Mouse (Mus musculus) ES-E14 (cell line): ENCODE results near the gene Pdgfa. TPM values are rescaled to one million over a fixed set of nuclear protein-coding genes. Genes with fewer than 3 reads are reported as not detected.

Experiments
- DNase-seq: peaks from one replicate; pipeline ENCODE4 v3.0.0-alpha.2; 2013; ENCODE audit warnings: low read depth, low spot score
- H3K27ac ChIP-seq: 2 replicates; pipeline ENCODE4 v1.5.1; 2012; ENCODE audit warnings: low read depth, mild to moderate bottlenecking, low read length, moderate library complexity, mixed read lengths; ENCODE audit not compliant: poor library complexity, insufficient read depth, severe bottlenecking
- H3K36me3 ChIP-seq: 2 replicates; pipeline ENCODE4 v1.6.1; 2012; ENCODE audit warnings: mild to moderate bottlenecking, low read length, moderate library complexity, mixed read lengths; ENCODE audit not compliant: control insufficient read depth, poor library complexity, insufficient read depth, severe bottlenecking
- H3K4me1 ChIP-seq, 2 experiments: fragments of 150-350 bp in 1 of 2; sonication (generic) in 1 of 2; 2 replicates each; pipeline ENCODE4 v1.6.1; 2012; ENCODE audit warnings: low read length in 2 of 2, mild to moderate bottlenecking in 1 of 2, mixed read lengths in 1 of 2; ENCODE audit not compliant: control insufficient read depth in 2 of 2, insufficient read depth in 2 of 2, poor library complexity in 1 of 2
- H3K4me3 ChIP-seq, 2 experiments: fragments of 150-350 bp in 1 of 2; sonication (generic) in 1 of 2; 2 replicates each; pipeline ENCODE4 v1.5.1; 2012; ENCODE audit warnings: low read length in 2 of 2, low read depth in 1 of 2, mild to moderate bottlenecking in 1 of 2, mixed read lengths in 1 of 2; ENCODE audit not compliant: insufficient read depth in 1 of 2, poor library complexity in 1 of 2, severe bottlenecking in 1 of 2
- H3K9ac ChIP-seq: 2 replicates; pipeline ENCODE4 v1.6.1; 2012; ENCODE audit warnings: low read depth, mild to moderate bottlenecking, low read length, mixed read lengths; ENCODE audit not compliant: poor library complexity, insufficient read depth, severe bottlenecking
- H3K9me3 ChIP-seq: fragments of 150-350 bp; sonication (generic); 2 replicates; pipeline ENCODE4 v1.6.1; 2012; ENCODE audit warnings: low read depth, mild to moderate bottlenecking, low read length; ENCODE audit not compliant: control insufficient read depth, insufficient read depth
- CHD2 ChIP-seq: IDR thresholded peaks from 2 replicates; pipeline ENCODE4 v1.6.1; 2014; ENCODE audit warnings: mild to moderate bottlenecking, low read depth, low read length, inconsistent platforms
- HCFC1 ChIP-seq: IDR thresholded peaks from 2 replicates; pipeline ENCODE4 v1.6.1; 2012; ENCODE audit warnings: low read length, inconsistent platforms, borderline replicate concordance; ENCODE audit not compliant: insufficient read depth
- MAFK ChIP-seq: IDR thresholded peaks from 2 replicates; pipeline ENCODE4 v1.6.1; 2014; ENCODE audit warnings: mild to moderate bottlenecking, low read depth, low read length, inconsistent platforms; ENCODE audit not compliant: insufficient read depth
- ZC3H11A ChIP-seq: IDR thresholded peaks from 2 replicates; pipeline ENCODE4 v1.6.1; 2012; ENCODE audit warnings: low read depth, mild to moderate bottlenecking, inconsistent platforms, low read length, borderline replicate concordance
- ZNF384 ChIP-seq: IDR thresholded peaks from 2 replicates; pipeline ENCODE4 v1.6.1; 2012; ENCODE audit warnings: low read depth, low read length, inconsistent platforms
- in situ Hi-C, 2 experiments: fragments of 600-800 bp; cut with MboI; formaldehyde crosslinking; loops; one replicate each; pipeline ENCODE4 v1.15.1; 2025; ENCODE audit warnings: low sequenced_read_pairs in 2 of 2, inconsistent platforms in 1 of 2; ENCODE audit not compliant: unreplicated experiment in 2 of 2
- total RNA-seq: library from RNA; depleted of rRNA; stranded (reverse); fragments of 300-350 nt; gene quantifications from 2 replicates; pipeline ENCODE4 v1.2.3, GENCODE M21; 2012

Pdgfa gene
- total RNA-seq, 1 experiment = 81.5 TPM

DNA sequence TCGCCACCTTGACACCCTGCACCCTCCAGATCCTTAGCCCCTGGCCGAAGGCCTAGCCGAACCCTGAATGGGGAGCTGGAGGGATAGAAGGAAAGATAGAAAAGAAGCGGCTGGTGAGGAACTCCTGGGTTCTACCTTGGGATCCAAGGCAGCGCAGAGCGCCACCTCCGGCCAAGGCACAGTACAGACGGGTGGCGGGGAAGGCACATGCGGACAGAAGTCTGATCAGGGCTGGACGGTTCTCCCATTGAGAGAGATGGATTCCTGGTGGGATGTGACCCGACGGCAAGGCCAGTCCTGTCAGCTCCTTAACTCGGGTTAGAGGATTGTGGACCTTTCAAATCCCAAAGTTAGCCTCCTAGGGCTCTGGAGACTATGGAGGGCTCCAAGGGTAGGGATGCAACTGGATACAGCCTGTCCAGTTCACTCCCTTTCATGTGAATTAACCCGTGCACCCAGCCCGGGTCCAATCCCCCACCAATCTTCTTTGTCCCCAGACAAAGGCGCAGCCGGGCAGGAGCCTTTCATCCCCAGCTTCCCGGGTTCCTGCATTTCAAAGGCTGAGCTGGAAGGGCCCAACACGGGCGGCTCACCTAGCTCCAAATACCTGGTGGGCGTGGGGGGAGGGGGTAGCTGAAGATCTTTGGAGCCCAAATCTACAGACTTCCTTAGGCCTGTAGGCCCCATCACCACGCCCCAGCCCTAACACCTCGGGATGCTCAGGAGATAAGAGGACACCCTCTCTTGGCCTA, 672 bp downstream of the Pdgfa start:
- in situ Hi-C loops = loop anchor here (5.0 to 10.0 kb wide), 3 partner anchors 541 to 908 kb away; partner anchors contain the start of genes Elfn1 (in 1 of the 2) and Uncx (in 1 of the 2)
- TF ChIP-seq CHD2 = no peak
- no peak for TF ChIP-seq HCFC1
- TF ChIP-seq MAFK = no peak
- TF ChIP-seq ZNF384 = no peak
- TF ChIP-seq ZC3H11A = no peak
- Histone ChIP-seq H3K27ac (peak overlapping the region; percentile 70), H3K36me3 (peaks cover 4% of the 10 kb centered on the region; the same call in 1 of the 2 replicates), H3K4me1 (peaks cover 0 to 17% of the 10 kb centered on the region in 2 experiments; a peak in 3 of 4 replicates), H3K4me3 (peak overlapping the region; percentile 75 to 94), H3K9ac (peak overlapping the region; percentile 80), H3K9me3 (no peaks in the 10 kb centered on the region)
- peak; percentile 91 for DNase-seq

DNA sequence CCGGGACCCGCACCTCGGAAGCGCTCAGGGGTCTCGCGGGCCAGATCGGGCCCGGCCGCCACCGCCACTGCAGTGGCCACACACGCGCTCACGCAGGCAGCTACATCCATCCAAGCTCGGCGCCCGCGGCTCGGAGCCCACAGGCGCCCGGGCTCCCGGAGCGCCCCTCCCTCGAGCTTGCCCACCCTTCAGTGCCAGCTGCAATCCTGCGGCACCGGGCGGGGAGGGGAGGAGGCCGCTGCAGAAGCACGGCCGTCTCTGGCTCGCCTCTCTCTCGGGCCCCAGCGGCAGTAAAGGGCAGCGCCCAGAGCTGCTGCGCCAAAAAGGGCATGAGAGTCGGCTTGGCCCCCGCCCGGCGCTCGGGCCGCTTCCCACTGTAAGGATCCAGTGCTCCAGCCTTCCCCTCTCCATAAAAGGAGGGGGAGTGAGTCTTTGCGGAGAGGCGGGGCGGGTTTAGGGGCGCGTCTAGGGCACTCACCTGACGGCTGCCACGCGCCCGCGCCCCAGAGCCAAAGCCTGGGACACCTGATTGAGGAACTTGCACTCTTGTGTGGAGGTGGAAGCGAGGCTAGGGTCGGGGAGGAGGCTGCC, 1.4 kb downstream of the Pdgfa start:
- Histone ChIP-seq H3K9ac (peak overlapping the region; percentile 80), H3K27ac (peak overlapping the region; percentile 70), H3K4me3 (peak overlapping the region; percentile 75 to 94), H3K9me3 (no peaks in the 10 kb centered on the region), H3K36me3 (peaks cover 10% of the 10 kb centered on the region), H3K4me1 (peaks cover 3 to 24% of the 10 kb centered on the region in 2 experiments)
- DNase-seq = no peak
- in situ Hi-C loops = loop anchor here (5.0 to 10.0 kb wide), 3 partner anchors 541 to 909 kb away; partner anchors contain the start of genes Elfn1 (in 1 of the 2) and Uncx (in 1 of the 2)
- TF ChIP-seq CHD2 (no peak), ZNF384 (no peak), ZC3H11A (no peak), MAFK (no peak), HCFC1 (no peak)

DNA sequence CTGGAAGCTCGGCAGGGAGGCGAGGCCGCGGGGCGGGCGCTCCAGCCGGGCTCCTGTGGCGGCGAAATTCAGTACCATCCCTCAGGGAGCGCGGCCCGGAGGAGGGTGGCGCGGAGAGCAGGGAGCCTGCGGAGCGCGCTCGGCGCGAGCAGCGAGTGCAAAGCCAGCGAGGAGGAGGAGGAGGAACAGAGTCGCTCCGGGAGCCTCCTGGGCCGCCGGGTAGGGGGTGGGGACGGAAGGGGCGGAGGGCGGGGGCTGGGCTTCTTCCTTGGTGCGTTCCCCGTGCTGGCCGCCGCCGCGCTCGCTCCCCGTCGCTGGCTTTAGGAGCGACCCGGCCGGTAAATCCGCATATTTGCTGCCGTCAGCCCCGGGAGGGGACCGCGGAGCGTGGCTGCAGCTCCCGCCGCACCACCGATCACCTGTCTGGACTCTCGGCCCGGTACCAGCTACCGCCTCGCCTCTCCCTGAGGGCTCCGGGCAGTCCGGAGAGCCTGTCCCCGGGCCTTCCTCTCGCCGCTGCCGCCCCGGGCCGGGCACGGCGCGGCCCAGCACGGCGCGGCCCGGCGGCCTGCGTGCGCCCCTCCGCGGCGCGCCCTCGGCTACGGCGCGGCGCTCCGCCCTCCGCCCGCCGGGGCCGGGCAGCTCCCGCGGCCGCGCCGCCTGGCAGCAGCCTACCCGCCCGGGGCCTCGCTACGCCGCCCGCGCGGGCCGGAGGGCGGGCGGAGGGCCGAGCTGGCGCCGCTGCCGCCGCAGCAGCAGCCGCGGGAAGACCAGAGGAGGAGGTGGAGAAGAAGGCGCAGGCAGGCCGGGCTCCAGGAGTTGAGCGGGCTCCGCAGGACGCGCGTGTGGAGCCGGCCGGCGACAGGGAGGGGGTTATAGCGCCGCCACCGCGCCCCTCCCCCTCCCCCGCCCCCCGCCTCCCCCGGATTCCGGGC, 2.1 kb downstream of the Pdgfa start:
- in situ Hi-C loops = loop anchor here (5.0 to 10.0 kb wide), 3 partner anchors 542 to 910 kb away; partner anchors contain the start of genes Elfn1 (in 1 of the 2) and Uncx (in 1 of the 2)
- Histone ChIP-seq H3K9me3 (no peaks in the 10 kb centered on the region), H3K9ac (peak overlapping the region; percentile 87), H3K27ac (peak overlapping the region; percentile 30; the same call in 1 of the 2 replicates), H3K4me3 (peak overlapping the region; percentile 75 to 94), H3K36me3 (peaks cover 13% of the 10 kb centered on the region), H3K4me1 (peaks cover 5 to 31% of the 10 kb centered on the region in 2 experiments)
- no peak for DNase-seq
- no peak for TF ChIP-seq ZC3H11A
- TF ChIP-seq HCFC1 = peak; percentile 28; the same call in 1 of the 2 replicates
- no peak for TF ChIP-seq MAFK
- no peak for TF ChIP-seq CHD2
